Mouse (Mus musculus) embryonic fibroblast, embryonic 13.5 days (primary cell): Measurements from ENCODE around the gene Tcf15.

ENCODE experiments used
- CTCF ChIP-seq: IDR thresholded peaks from 2 replicates; pipeline ENCODE4 v1.5.1; 2011; ENCODE audit warnings: mild to moderate bottlenecking, control low read depth, low read length, moderate library complexity, borderline replicate concordance; ENCODE audit not compliant: insufficient read depth
- POLR2A ChIP-seq: IDR thresholded peaks from 2 replicates; pipeline ENCODE4 v1.6.1; 2011; ENCODE audit warnings: low read depth, mild to moderate bottlenecking, control low read depth, low read length, moderate library complexity

DNA sequence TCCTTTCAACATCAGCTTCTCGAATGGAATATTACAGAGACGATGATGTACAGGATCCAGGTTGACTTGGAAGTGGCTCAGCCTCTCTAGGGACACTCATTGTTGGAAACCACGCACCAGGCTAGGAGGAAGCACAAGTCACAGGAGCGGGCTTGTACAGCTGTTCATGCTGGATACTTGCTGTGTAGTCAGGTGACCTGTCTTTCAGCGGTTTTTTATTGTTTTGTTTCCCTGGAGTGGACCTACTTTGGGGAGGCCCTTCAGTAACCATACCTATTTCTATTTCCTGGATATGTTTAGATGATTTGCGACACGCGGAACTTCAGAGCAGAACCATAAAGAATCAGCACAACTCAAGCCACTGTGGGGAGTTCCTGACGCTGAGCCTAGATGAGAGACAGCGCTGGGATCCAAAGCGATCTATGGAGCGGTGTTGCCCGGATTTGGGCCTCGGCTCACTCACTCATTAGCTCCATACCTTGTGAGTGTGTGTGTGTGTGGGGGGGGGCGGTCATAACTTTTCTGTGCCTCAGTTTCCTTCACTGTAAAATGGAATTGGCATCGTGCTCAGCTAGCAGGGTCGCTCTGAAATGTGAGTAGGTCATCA is 38.5 kb upstream of the Tcf15 start:
- TF ChIP-seq CTCF = no peak
- no peak for TF ChIP-seq POLR2A
